Mouse (Mus musculus) brain, embryonic 14.5 days (tissue): ENCODE data around the gene Trip6.

Experiments used
- CTCF ChIP-seq: fragments of 200-500 bp; IDR thresholded peaks from 2 replicates; pipeline ENCODE4 v1.5.1; 2012; ENCODE audit warnings: inconsistent platforms, mild to moderate bottlenecking, moderate library complexity, borderline replicate concordance; ENCODE audit not compliant: insufficient read depth, insufficient read length; ENCODE audit errors: extremely low read depth
- POLR2A ChIP-seq: fragments of 200-500 bp; IDR thresholded peaks from 2 replicates; pipeline ENCODE4 v1.6.1; 2012; ENCODE audit warnings: mild to moderate bottlenecking, inconsistent platforms, borderline replicate concordance; ENCODE audit not compliant: poor library complexity, insufficient read depth, insufficient read length, severe bottlenecking; ENCODE audit errors: extremely low read depth

DNA sequence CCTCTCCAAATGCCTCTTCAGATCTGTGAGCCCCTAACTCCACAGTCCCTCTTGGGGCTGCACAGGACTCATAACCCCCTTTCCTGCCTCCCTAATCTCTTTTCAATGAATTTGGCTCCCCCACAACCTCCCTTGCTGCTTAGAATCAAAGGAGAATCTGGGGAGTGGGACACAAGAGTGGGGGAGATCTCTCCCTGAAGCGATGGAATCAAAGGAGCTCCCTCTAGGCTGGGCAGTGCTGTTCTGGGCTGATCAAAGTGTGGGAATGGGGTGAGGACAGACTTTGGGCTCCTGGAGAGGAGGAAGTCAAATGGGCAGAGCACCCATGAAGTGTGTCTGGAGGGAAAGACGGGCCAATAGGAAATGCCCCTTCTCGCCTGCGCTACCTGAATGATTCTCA, 37.2 kb upstream of the Trip6 start:
- TF ChIP-seq CTCF (no peak), POLR2A (no peak)
